Mouse (Mus musculus): ENCODE data around the gene Ranbp1. TPM values are rescaled to one million over a fixed set of nuclear protein-coding genes. Genes with fewer than 3 reads are reported as not detected.

Gene Ranbp1
- polyA plus RNA-seq, 1 experiment from 2014 or later: 409 TPM

DNA sequence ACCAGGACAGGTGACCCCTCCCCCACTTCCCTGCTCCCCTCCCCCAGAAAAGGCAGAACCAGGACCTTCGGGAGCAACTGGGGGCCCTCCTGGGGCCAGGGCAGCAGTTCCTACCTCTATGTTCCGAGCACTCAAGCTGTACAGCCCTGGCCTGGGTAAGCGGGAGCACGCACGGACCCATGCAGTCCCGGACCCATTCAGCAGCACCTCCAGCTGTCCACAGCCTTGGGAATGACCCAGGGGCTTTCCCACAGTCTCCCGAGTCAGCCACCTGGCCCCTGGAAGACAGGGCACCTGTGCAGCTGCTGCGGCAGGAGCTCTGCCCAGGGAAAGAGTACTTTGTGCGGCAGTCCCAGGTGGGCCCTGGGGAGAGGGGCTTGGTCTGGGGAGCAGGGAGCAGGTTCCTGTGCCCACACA lies 29.9 kb downstream of the Ranbp1 start:
- no peak overlapping the region for H3K27ac ChIP-seq (replicated peaks)
- H3K27me3 ChIP-seq (replicated peaks): 0 out of 2 replicates have a peak, but pooled peaks cover 3% of the 10 kb centered on the region
- ATAC-seq (ENCODE audit: extremely low read depth, insufficient number of reproducible peaks, low FRiP score, low TSS enrichment): no peak
- H3K36me3 ChIP-seq: peaks cover 30% of the 10 kb centered on the region
- H3K4me2 ChIP-seq: no peak overlapping the region
- H3K4me1 ChIP-seq: peaks cover 37% of the 10 kb centered on the region
- peak overlapping the region; percentile 15; the same call in 1 of the 2 replicates for H3K9ac ChIP-seq
- no peaks in the 10 kb centered on the region for H3K9me3 ChIP-seq
- 60% methylated on average over 9 of the region's 9 CpGs for WGBS
- H3K4me3 ChIP-seq: no peak overlapping the region

DNA sequence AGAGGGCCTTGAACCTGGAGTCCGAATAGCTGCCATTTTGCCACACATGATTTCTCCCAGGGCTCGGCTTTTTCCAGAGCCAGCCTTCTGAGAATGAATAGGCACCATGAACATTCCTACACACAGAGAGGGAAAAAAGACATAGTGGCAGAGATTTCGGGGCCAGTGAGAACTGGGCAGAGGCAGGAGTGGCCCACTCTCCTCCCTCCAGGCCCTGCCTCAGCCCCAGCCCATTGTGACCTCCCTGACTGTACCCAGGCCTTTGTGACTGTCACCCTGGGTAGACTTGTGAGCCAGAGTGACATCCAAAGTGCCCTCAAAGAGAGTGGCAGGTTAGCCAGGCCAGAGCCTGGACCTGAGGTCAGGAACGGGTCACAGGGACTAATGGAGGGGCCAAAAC lies 31.0 kb downstream of the Ranbp1 start, which contains the start of gene Ccdc188:
Ccdc188 (plus strand) TSS at position 301 of the 400 bp plus-strand sequence.
- Histone ChIP-seq H3K9ac (peak within 1 kb of the TSS; percentile 15; the same call in 1 of the 2 replicates), H3K4me3 (no peak within 1 kb of the TSS), H3K27me3 (replicated peaks) (0 out of 2 replicates have a peak, but pooled peaks cover 3% of the 10 kb centered on the region), H3K9me3 (no peaks in the 10 kb centered on the region), H3K4me2 (no peak within 1 kb of the TSS), H3K36me3 (peaks cover 20% of the 10 kb centered on the region), H3K27ac (replicated peaks) (no peak within 1 kb of the TSS), H3K4me1 (peaks cover 37% of the 10 kb centered on the region)
- WGBS: 80% methylated on average over 4 of the region's 4 CpGs
- no peak for ATAC-seq (ENCODE audit: extremely low read depth, insufficient number of reproducible peaks, low FRiP score, low TSS enrichment)

DNA sequence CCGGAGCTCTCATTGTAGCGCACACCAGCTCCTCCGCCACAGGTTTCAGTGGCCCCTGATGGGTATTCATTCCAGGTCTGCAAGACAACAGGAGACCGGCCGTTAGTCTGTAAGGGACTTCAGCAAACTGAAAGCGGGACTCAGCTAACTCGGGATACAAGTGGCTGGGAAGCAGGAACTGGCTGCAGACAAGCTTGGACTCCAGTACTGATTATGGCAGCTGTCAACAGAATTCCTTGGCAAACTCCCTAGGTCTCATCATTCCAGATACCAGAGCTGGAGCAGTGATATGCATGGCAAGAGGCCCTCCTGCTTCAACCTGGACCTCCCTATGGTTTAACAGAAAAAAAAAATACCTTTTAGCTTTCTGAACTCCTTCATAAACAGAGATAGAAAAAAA lies 33.7 kb downstream of the Ranbp1 start:
- Histone ChIP-seq H3K36me3 (no peaks in the 10 kb centered on the region), H3K4me3 (no peak overlapping the region), H3K4me1 (peaks cover 35% of the 10 kb centered on the region), H3K9ac (peak overlapping the region; percentile 42), H3K27me3 (replicated peaks) (peaks cover 18% of the 10 kb centered on the region), H3K4me2 (peak overlapping the region; percentile 16; the same call in 1 of the 2 replicates), H3K27ac (replicated peaks) (peak overlapping the region; percentile 61), H3K9me3 (no peaks in the 10 kb centered on the region)
- WGBS: 44% methylated on average over 7 of the region's 7 CpGs
- ATAC-seq (ENCODE audit: extremely low read depth, insufficient number of reproducible peaks, low FRiP score, low TSS enrichment): no peak

DNA sequence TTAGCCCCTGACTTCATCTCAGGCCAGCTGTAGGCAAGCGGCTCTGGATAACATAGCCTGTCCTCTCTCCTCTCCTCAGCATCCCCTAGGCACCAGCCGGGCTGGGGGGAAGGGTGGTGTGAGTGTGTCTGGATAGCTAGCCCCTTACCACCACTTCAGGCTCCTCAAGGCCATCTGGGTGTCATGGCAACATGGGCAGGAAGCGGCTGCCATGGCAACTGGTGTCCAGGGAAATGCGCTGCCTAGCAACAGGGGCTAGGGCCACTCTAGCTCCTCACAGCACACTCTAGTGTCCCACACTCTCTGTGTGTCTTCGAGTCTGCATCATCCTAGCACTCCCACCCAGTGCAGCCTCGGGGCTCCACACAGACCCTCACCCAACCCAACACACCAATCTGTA lies 34.8 kb downstream of the Ranbp1 start:
- no peak overlapping the region for H3K4me3 ChIP-seq
- no peak for ATAC-seq (ENCODE audit: extremely low read depth, insufficient number of reproducible peaks, low FRiP score, low TSS enrichment)
- no peak overlapping the region for H3K9ac ChIP-seq
- no peak overlapping the region for H3K4me2 ChIP-seq
- WGBS: 53% methylated on average over 6 of the region's 6 CpGs
- no peaks in the 10 kb centered on the region for H3K9me3 ChIP-seq
- H3K27ac ChIP-seq (replicated peaks): no peak overlapping the region
- no peaks in the 10 kb centered on the region for H3K36me3 ChIP-seq
- H3K4me1 ChIP-seq: peaks cover 33% of the 10 kb centered on the region
- H3K27me3 ChIP-seq (replicated peaks): peaks cover 28% of the 10 kb centered on the region

DNA sequence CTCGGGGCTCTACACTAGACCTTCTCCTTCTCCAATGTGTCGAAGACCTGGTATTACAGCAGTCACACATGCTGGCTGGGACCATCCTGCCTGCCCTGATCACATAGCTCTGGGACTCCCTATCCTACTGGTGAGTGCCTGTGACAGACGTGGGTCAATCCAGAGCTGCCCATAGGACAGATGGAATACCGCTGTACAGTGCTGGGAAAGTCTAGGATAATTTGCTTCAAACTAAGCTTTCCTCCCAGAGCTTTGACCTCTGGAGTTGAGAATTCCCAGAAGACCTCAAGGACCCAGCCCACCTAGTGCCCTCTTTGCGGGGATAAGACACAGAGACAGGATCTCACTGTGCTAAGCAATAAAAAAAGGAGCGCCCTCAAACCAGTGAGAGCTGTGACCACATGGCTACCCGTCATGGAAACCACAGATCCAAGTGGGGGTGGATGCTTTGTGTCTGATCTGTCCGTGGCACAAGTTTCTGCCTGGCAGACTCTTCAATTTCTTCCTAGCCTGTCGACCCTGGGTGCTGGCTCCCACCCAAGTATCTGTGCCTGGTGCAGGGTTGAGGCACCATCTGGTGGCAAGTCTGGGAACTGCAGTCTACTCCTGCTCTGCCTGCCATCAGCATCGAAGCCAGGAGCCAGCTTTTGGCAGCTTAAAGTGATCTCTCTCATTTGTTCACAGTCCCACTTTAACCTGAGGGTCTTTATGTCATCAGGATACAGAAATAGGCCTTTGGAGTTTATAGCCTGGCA lies 36.9 kb downstream of the Ranbp1 start:
- H3K9ac ChIP-seq: 0 out of 2 replicates have a peak overlapping the region, but pooled peaks have one; percentile 6
- no peak overlapping the region for H3K4me3 ChIP-seq
- 43% methylated on average over 10 of the region's 10 CpGs for WGBS
- no peak overlapping the region for H3K27ac ChIP-seq (replicated peaks)
- peaks cover 34% of the 10 kb centered on the region for H3K27me3 ChIP-seq (replicated peaks)
- H3K36me3 ChIP-seq: no peaks in the 10 kb centered on the region
- no peak overlapping the region for H3K4me2 ChIP-seq
- ATAC-seq (ENCODE audit: extremely low read depth, insufficient number of reproducible peaks, low FRiP score, low TSS enrichment): no peak
- H3K4me1 ChIP-seq: peaks cover 29% of the 10 kb centered on the region
- H3K9me3 ChIP-seq: no peaks in the 10 kb centered on the region

DNA sequence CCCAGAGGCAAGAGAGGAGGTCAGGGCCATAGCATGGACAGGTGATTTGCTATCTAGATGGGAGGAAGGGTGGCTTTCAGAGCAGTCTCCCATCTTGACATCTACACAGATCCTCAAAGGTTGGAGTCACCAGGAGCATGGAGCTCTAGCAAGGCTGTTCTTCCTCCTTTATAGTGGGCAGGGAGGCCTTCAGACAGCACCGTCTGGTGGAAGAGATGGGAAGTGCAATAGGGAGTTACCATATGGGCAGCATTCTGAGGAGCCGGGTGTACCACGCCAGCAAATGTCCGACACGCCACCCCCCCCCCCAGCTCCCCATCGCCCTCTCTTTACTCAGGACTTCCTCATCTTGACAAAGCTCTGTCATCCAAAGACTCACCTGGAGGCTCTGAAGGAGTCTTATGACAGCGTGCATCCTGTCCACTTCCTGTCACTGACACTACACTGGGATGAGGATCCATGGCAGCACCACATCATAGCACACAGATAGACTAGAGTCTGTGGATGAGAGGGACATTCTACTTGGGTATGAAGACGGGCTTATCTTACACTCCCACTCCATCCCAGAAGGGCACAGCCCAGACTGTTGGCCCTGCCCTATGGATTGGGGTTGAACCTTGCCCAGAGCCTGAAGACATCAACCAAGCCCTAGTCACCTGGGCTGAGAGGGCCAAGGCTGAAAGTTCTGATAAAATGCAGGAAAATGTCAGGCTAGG lies 37.7 kb downstream of the Ranbp1 start:
- Histone ChIP-seq H3K27ac (replicated peaks) (no peak overlapping the region), H3K9me3 (no peaks in the 10 kb centered on the region), H3K9ac (0 out of 2 replicates have a peak overlapping the region, but pooled peaks have one; percentile 6), H3K4me3 (no peak overlapping the region), H3K4me2 (no peak overlapping the region), H3K36me3 (no peaks in the 10 kb centered on the region), H3K4me1 (peaks cover 29% of the 10 kb centered on the region), H3K27me3 (replicated peaks) (peaks cover 37% of the 10 kb centered on the region)
- ATAC-seq (ENCODE audit: extremely low read depth, insufficient number of reproducible peaks, low FRiP score, low TSS enrichment): no peak
- 17% methylated on average over 8 of the region's 8 CpGs for WGBS

DNA sequence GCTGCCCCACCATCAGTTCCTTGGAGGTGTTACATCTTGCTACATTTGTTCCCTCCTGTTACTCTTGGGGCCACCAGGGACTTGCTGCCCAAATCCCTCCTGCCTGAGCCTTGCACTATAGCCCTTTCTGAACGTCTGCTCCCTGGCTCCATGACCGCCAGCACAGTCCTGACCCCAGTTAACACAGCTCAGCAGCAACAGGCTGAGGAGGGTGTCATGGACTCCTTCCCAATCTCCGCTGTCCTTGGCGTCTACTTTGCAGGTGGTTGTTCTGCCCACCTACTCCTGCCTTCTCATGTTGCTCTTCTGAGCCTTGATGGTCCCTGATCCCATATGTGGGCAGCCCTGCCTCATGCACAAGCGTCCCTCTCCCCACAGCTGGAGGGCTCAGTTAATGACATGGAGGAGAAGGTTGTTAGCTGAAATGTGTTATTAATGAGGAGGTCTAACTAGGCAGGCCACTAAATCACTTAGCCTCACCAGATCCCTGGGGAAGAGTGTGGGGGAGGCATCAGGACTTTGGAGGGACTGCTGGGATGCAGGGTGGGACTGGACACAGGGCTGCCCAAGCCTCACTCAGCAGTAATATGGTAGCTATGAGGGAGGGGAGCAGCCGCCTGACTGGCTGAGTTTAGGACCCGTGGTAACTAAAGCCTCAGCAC lies 45.0 kb downstream of the Ranbp1 start:
- Histone ChIP-seq H3K27ac (replicated peaks) (no peak overlapping the region), H3K36me3 (no peaks in the 10 kb centered on the region), H3K4me2 (no peak overlapping the region), H3K4me1 (peaks cover 5% of the 10 kb centered on the region; the same call in 1 of the 2 replicates), H3K9me3 (no peaks in the 10 kb centered on the region), H3K4me3 (no peak overlapping the region), H3K9ac (no peak overlapping the region), H3K27me3 (replicated peaks) (peaks cover 13% of the 10 kb centered on the region)
- 69% methylated on average over 7 of the region's 7 CpGs for WGBS
- ATAC-seq (ENCODE audit: extremely low read depth, insufficient number of reproducible peaks, low FRiP score, low TSS enrichment): no peak

DNA sequence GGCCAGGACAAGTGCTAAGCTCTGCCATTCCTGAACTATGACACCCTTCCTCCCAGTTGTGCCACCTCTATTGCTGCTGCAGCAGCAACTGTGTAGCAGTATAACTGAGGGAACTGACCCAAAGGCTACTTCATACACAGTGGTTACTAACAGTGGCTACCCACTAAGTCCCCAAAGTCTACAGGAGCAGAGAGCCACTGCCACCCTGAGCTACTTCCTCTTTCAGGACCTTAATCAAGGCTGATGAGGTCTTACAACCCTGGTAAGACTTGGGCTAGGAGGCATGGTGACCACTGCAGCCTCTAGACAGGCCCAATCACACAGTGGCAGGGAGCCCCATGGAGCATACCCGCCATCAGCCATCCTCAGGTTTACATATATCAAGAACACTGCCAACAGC lies 46.5 kb downstream of the Ranbp1 start:
- no peak overlapping the region for H3K9ac ChIP-seq
- H3K4me2 ChIP-seq: no peak overlapping the region
- peaks cover 22% of the 10 kb centered on the region for H3K27me3 ChIP-seq (replicated peaks)
- no peaks in the 10 kb centered on the region for H3K9me3 ChIP-seq
- WGBS: 83% methylated on average over 1 of the region's 1 CpGs
- H3K27ac ChIP-seq (replicated peaks): no peak overlapping the region
- peaks cover 5% of the 10 kb centered on the region; the same call in 1 of the 2 replicates for H3K4me1 ChIP-seq
- H3K4me3 ChIP-seq: no peak overlapping the region
- H3K36me3 ChIP-seq: no peaks in the 10 kb centered on the region
- no peak for ATAC-seq (ENCODE audit: extremely low read depth, insufficient number of reproducible peaks, low FRiP score, low TSS enrichment)

DNA sequence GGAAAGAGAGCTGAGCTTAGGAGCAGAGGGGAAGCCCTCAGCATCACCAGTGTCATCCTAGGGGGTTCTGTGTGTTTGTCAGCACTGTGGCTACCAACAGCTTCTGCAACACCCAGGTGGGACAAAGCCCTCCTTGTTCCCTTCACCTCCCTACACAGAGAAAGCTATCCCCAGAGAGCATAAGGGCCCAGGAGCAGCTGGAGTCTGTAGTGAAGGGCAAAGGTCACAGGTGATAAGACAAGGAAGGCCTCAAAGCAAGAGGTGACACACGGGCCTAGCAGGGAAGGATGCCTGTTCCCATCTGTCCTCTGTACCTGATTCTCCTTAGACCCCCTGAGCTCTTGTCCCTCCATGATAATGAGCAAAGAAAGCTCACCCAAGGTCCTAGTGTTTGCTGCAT lies 46.9 kb downstream of the Ranbp1 start:
- H3K4me3 ChIP-seq: no peak overlapping the region
- peaks cover 22% of the 10 kb centered on the region; the same call in 1 of the 2 replicates for H3K27me3 ChIP-seq (replicated peaks)
- no peaks in the 10 kb centered on the region for H3K36me3 ChIP-seq
- H3K9ac ChIP-seq: no peak overlapping the region
- no peak overlapping the region for H3K4me2 ChIP-seq
- WGBS: 10% methylated on average over 1 of the region's 1 CpGs
- H3K27ac ChIP-seq (replicated peaks): no peak overlapping the region
- peaks cover 5% of the 10 kb centered on the region; the same call in 1 of the 2 replicates for H3K4me1 ChIP-seq
- H3K9me3 ChIP-seq: no peaks in the 10 kb centered on the region
- no peak for ATAC-seq (ENCODE audit: extremely low read depth, insufficient number of reproducible peaks, low FRiP score, low TSS enrichment)

DNA sequence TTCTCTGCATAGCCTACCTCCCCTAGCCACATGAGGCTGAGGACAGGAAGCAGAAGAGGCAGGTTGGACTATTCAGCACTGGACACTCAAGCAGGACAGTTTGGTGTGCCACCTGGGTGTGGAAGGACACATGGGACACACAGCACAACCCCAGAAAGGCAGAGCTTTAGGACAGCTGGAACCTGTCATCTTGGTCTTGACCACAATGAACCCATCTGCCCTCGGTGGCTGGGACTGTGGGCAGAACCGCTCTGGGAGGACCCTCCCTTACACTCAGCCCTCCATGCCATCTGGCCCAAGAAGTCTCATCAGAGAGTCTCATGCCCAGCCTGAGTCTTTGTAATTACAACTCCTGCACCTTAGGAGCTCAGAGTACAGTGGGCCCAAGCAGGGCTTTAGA lies 48.5 kb downstream of the Ranbp1 start:
- Histone ChIP-seq H3K4me3 (no peak overlapping the region), H3K36me3 (no peaks in the 10 kb centered on the region), H3K27ac (replicated peaks) (no peak overlapping the region), H3K27me3 (replicated peaks) (peaks cover 22% of the 10 kb centered on the region; the same call in 1 of the 2 replicates), H3K9ac (no peak overlapping the region), H3K4me1 (peaks cover 7% of the 10 kb centered on the region; the same call in 1 of the 2 replicates), H3K9me3 (no peaks in the 10 kb centered on the region), H3K4me2 (no peak overlapping the region)
- no peak for ATAC-seq (ENCODE audit: extremely low read depth, insufficient number of reproducible peaks, low FRiP score, low TSS enrichment)
- 88% methylated on average over 2 of the region's 2 CpGs for WGBS

Measured in heart, embryonic 13.5 days (tissue).